Mouse (Mus musculus): ENCODE results near the gene Asb8. TPM values are rescaled to one million over a fixed set of nuclear protein-coding genes. Genes with fewer than 3 reads are reported as not detected.

Asb8 gene
- polyA plus RNA-seq, 1 experiment from 2014 or later: 54.9 TPM

GRCm38 (mm10) chr15:98134034-98134433, 31.4 kb downstream of the Asb8 start:
- Histone ChIP-seq H3K9me3 (no peaks in the 10 kb centered on the region), H3K4me2 (replicated peaks) (no peak overlapping the region), H3K27me3 (no peaks in the 10 kb centered on the region), H3K27ac (no peak overlapping the region), H3K9ac (replicated peaks) (no peak overlapping the region), H3K4me1 (replicated peaks) (no peaks in the 10 kb centered on the region), H3K36me3 (peaks cover 96% of the 10 kb centered on the region), H3K4me3 (replicated peaks) (no peak overlapping the region)
- WGBS: 92% methylated on average over 4 of the region's 4 CpGs
- no peak for ATAC-seq

DNA sequence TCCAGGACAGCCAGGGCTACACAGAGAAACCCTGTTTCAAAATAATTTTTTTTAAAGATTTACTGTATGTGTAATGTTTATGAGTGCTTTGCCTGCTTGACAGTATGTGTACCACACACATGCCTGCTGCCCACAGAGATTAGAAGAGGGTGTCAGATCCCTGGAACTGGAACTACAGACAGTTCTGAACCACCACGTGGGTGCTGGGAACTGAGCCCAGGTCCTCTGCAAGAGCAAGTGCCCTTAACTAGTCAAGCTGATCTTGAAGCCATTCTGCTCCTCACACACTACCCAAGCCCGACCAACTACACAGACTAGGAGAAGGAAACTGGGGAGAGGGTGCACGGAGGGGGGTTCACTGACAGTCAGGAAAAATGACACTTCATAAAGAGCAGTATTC, 32.0 kb downstream of the Asb8 start:
- H3K4me3 ChIP-seq (replicated peaks): no peak overlapping the region
- WGBS: 83% methylated on average over 3 of the region's 3 CpGs
- H3K9me3 ChIP-seq: no peaks in the 10 kb centered on the region
- H3K27me3 ChIP-seq: no peaks in the 10 kb centered on the region
- no peak overlapping the region for H3K9ac ChIP-seq (replicated peaks)
- no peak overlapping the region for H3K27ac ChIP-seq
- no peak overlapping the region for H3K4me2 ChIP-seq (replicated peaks)
- H3K4me1 ChIP-seq (replicated peaks): no peaks in the 10 kb centered on the region
- no peak for ATAC-seq
- peaks cover 96% of the 10 kb centered on the region for H3K36me3 ChIP-seq

DNA sequence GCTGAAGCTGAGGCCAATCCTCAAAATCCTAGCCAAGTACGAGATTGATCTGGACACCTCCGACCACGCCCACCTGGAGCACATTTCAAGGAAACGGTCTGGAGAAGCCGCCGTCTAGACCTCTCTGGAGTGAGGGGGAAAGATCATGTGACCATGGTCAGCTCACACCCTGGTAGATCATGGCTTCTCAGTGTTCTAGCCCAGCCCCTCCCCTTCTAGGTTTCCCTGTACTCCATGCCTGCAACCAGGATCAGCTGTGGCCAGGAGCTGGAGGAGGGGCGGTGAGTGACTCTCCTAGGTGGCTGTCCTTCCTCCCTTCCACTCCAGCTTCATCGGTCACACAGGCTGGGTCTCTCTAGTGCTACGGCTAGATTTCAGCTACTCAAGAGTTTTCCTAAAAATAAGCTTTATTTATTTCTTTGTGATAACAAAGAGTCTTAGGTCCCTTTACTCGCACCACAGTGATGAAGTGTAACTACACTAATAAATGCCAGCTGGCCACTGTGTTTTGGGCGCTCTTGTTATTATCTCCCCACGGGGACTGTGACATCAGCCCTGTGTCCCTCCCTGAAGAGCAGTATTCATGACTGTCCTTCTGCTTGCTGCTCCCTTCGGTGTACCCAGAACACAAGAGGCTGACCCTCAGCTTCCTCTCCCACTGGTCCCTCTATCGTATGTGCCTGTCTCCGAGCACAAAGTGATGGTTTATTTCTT, 33.3 kb downstream of the Asb8 start:
- ATAC-seq: no peak
- no peak overlapping the region for H3K27ac ChIP-seq
- H3K9me3 ChIP-seq: no peaks in the 10 kb centered on the region
- no peak overlapping the region for H3K4me3 ChIP-seq (replicated peaks)
- no peaks in the 10 kb centered on the region for H3K27me3 ChIP-seq
- H3K4me1 ChIP-seq (replicated peaks): no peaks in the 10 kb centered on the region
- WGBS: 91% methylated on average over 15 of the region's 15 CpGs
- H3K9ac ChIP-seq (replicated peaks): no peak overlapping the region
- no peak overlapping the region for H3K4me2 ChIP-seq (replicated peaks)
- peaks cover 98% of the 10 kb centered on the region for H3K36me3 ChIP-seq

GRCm38 (mm10) chr15:98131451-98131850, 34.0 kb downstream of the Asb8 start:
- no peak for ATAC-seq
- H3K9ac ChIP-seq (replicated peaks): no peak overlapping the region
- H3K27ac ChIP-seq: no peak overlapping the region
- no peak overlapping the region for H3K4me2 ChIP-seq (replicated peaks)
- H3K4me1 ChIP-seq (replicated peaks): no peaks in the 10 kb centered on the region
- H3K36me3 ChIP-seq: peaks cover 98% of the 10 kb centered on the region
- no peaks in the 10 kb centered on the region for H3K27me3 ChIP-seq
- no peak overlapping the region for H3K4me3 ChIP-seq (replicated peaks)
- no peaks in the 10 kb centered on the region for H3K9me3 ChIP-seq
- WGBS: 93% methylated on average over 7 of the region's 7 CpGs

GRCm38 (mm10) chr15:98131001-98131400, 34.4 kb downstream of the Asb8 start:
- Histone ChIP-seq H3K27ac (no peak overlapping the region), H3K36me3 (peaks cover 98% of the 10 kb centered on the region)

DNA sequence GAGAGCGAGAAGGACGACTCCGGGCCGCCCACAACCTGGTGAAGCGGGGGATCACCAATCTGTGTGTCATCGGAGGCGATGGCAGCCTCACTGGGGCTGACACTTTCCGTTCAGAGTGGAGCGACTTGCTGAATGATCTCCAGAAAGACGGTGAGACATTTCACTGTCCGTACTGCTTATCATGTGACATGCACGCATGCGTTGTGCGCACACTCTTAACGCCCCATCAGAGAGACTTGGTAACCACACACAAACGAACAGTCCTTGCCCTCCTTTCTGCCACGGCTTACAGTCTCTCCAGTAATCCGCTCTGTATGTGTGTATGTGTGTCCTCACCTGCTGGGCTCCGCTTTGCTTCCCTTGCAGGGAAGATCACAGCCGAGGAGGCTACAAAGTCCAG, 44.6 kb downstream of the Asb8 start:
- Histone ChIP-seq H3K9me3 (no peaks in the 10 kb centered on the region), H3K36me3 (peaks cover 92% of the 10 kb centered on the region), H3K27ac (no peak overlapping the region), H3K4me2 (replicated peaks) (no peak overlapping the region), H3K4me3 (replicated peaks) (no peak overlapping the region), H3K27me3 (no peaks in the 10 kb centered on the region), H3K9ac (replicated peaks) (no peak overlapping the region), H3K4me1 (replicated peaks) (no peaks in the 10 kb centered on the region)
- no peak for ATAC-seq
- 95% methylated on average over 20 of the region's 20 CpGs for WGBS

More at GRCm38 (mm10) chr15:98131001-98131400, 34.4 kb downstream of the Asb8 start:
- Histone ChIP-seq H3K9ac (replicated peaks) (no peak overlapping the region), H3K4me1 (replicated peaks) (no peaks in the 10 kb centered on the region), H3K9me3 (no peaks in the 10 kb centered on the region), H3K4me2 (replicated peaks) (no peak overlapping the region), H3K27me3 (no peaks in the 10 kb centered on the region), H3K4me3 (replicated peaks) (no peak overlapping the region)
- no peak for ATAC-seq
- WGBS: 98% methylated on average over 4 of the region's 4 CpGs

- Histone ChIP-seq H3K27me3 (no peaks in the 10 kb centered on the region), H3K4me2 (replicated peaks) (no peak overlapping the region), H3K36me3 (peaks cover 85% of the 10 kb centered on the region), H3K4me3 (replicated peaks) (no peak overlapping the region), H3K27ac (no peak overlapping the region), H3K4me1 (replicated peaks) (no peaks in the 10 kb centered on the region), H3K9ac (replicated peaks) (no peak overlapping the region), H3K9me3 (no peaks in the 10 kb centered on the region)
- no peak for ATAC-seq
- WGBS: 89% methylated on average over 12 of the region's 12 CpGs
Measured at GRCm38 (mm10) chr15:98119363-98119762, 46.1 kb downstream of the Asb8 start.

DNA sequence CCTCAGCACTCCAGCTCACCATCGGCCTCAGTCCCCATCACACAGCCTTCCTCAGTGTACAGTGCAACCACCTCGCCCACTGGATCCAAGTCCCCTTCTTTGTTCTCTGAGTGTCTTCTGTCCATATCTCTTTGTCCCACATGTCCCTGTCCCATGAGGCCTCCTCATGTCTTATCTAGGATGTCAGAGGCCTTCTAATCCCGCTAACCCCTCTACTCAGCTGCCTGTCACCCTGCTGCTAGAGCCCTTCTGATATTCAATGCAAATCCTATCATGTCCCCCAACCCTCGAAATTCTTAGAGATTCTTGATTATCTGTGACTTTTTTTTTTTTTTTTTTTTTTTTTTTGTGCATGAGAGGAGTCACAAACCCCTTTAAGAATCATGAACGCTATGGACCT, 49.1 kb downstream of the Asb8 start:
- H3K27ac ChIP-seq: no peak overlapping the region
- ATAC-seq: no peak
- WGBS: 73% methylated on average over 5 of the region's 5 CpGs
- no peak overlapping the region for H3K4me3 ChIP-seq (replicated peaks)
- no peak overlapping the region for H3K4me2 ChIP-seq (replicated peaks)
- peaks cover 71% of the 10 kb centered on the region for H3K36me3 ChIP-seq
- H3K9me3 ChIP-seq: no peaks in the 10 kb centered on the region
- no peaks in the 10 kb centered on the region for H3K4me1 ChIP-seq (replicated peaks)
- H3K27me3 ChIP-seq: no peaks in the 10 kb centered on the region
- H3K9ac ChIP-seq (replicated peaks): no peak overlapping the region

- peaks cover 66% of the 10 kb centered on the region for H3K36me3 ChIP-seq
- no peaks in the 10 kb centered on the region for H3K9me3 ChIP-seq
- no peak overlapping the region for H3K4me2 ChIP-seq (replicated peaks)
- no peak overlapping the region for H3K4me3 ChIP-seq (replicated peaks)
- 90% methylated on average over 9 of the region's 9 CpGs for WGBS
- ATAC-seq: no peak
- no peaks in the 10 kb centered on the region for H3K27me3 ChIP-seq
- H3K9ac ChIP-seq (replicated peaks): no peak overlapping the region
- 0 out of 2 replicates have a peak, but pooled peaks cover 3% of the 10 kb centered on the region for H3K4me1 ChIP-seq (replicated peaks)
- H3K27ac ChIP-seq: no peak overlapping the region
Measured at GRCm38 (mm10) chr15:98115779-98116163, 49.7 kb downstream of the Asb8 start.

- 89% methylated on average over 10 of the region's 10 CpGs for WGBS
- peaks cover 9% of the 10 kb centered on the region for H3K4me1 ChIP-seq (replicated peaks)
- ATAC-seq: no peak
- H3K4me3 ChIP-seq (replicated peaks): no peak overlapping the region
- peaks cover 60% of the 10 kb centered on the region for H3K36me3 ChIP-seq
- no peak overlapping the region for H3K27ac ChIP-seq
- no peak overlapping the region for H3K9ac ChIP-seq (replicated peaks)
- H3K9me3 ChIP-seq: no peaks in the 10 kb centered on the region
- no peaks in the 10 kb centered on the region for H3K27me3 ChIP-seq
- no peak overlapping the region for H3K4me2 ChIP-seq (replicated peaks)
Measured at GRCm38 (mm10) chr15:98114852-98115778, 50.3 kb downstream of the Asb8 start.

DNA sequence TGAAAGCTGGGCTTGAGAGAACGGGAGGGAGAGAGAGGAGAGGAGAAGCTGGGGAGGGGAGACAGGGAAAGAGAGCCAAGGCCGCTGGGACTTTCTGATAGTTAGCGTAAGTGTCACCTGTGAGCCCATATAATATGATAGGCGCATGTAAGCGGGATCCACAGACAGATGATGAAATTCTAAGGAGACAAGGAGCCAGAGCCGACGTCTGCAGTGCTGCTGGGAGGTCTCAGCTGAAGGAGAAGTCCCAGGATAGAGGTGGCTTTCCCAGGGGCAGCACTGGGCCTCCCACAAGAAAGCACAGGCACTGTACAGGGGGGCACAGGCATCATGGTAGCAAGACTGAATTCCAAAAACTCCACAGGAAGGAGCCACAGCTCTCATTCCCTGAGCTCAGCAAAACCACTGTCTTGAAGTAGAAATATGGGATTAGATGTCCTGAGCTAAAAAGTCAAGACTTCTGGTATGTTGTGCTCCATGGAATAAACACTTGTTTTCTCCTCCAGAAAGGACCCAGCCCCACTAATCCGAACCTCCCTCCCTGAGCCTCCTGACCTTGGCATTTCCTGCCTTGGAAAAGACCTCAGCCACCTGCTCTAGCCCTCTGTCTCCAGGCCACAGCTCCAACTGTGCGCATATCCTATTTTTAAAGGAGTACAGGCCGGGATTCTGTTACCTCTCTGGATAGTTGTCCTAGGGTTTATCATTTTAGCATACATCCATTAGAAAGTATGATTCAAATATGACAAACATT, 51.1 kb downstream of the Asb8 start:
- Histone ChIP-seq H3K9me3 (no peaks in the 10 kb centered on the region), H3K4me1 (replicated peaks) (peaks cover 18% of the 10 kb centered on the region), H3K27me3 (no peaks in the 10 kb centered on the region), H3K4me3 (replicated peaks) (no peak overlapping the region), H3K4me2 (replicated peaks) (no peak overlapping the region), H3K36me3 (peaks cover 52% of the 10 kb centered on the region), H3K9ac (replicated peaks) (no peak overlapping the region), H3K27ac (no peak overlapping the region)
- ATAC-seq: no peak
- WGBS: 87% methylated on average over 10 of the region's 10 CpGs

DNA sequence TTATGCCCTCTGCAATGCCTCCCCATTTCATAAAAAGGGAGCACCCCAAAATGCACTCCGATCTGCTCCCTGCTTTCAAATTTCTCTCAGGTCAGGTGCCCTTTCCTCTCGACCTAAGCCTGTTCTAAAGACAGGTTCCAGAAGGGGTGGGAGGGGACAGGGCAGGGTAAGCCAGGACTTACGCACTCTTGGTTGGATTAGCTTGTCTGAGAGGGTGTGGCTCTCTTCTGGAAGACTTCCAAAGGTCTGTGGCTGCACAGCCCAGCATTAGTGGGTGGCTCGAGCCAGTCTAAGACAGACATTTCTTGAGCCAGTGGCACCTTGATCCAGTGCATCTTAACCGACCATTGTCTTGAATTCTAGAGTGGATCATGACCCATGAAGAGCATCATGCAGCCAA, 53.6 kb downstream of the Asb8 start:
- Histone ChIP-seq H3K9ac (replicated peaks) (no peak overlapping the region), H3K4me2 (replicated peaks) (no peak overlapping the region), H3K4me3 (replicated peaks) (no peak overlapping the region), H3K27ac (no peak overlapping the region), H3K36me3 (peaks cover 31% of the 10 kb centered on the region), H3K9me3 (no peaks in the 10 kb centered on the region), H3K4me1 (replicated peaks) (peaks cover 36% of the 10 kb centered on the region), H3K27me3 (no peaks in the 10 kb centered on the region)
- WGBS: 85% methylated on average over 5 of the region's 5 CpGs
- ATAC-seq: no peak
